Mouse (Mus musculus): ENCODE measurements around the gene Cyp4a30b. TPM values are rescaled to one million over a fixed set of nuclear protein-coding genes. Genes with fewer than 3 reads are reported as not detected.

The Cyp4a30b gene
- polyA plus RNA-seq, 1 experiment from 2014 or later = not detected

Other genes with a start within 250 kb of the Cyp4a30b start
- gene Cyp4a29, start 210.5 kb upstream of the Cyp4a30b start, polyA plus RNA-seq (2016; fragmentation: Nextera tagmentation; extraction: Ambion mirVana) = not detected in 2 replicates
- gene Cyp4a12a, start 153.6 kb upstream of the Cyp4a30b start, polyA plus RNA-seq (2016; fragmentation: Nextera tagmentation; extraction: Ambion mirVana) = not detected in 2 replicates
- not detected in 2 replicates for gene Cyp4a12b, start 41.0 kb upstream of the Cyp4a30b start, polyA plus RNA-seq (2016; fragmentation: Nextera tagmentation; extraction: Ambion mirVana)
- not detected in 2 replicates for gene Cyp4a14, start 43.5 kb downstream of the Cyp4a30b start, polyA plus RNA-seq (2016; fragmentation: Nextera tagmentation; extraction: Ambion mirVana)
- not detected in 2 replicates for gene Cyp4a10, start 65.7 kb downstream of the Cyp4a30b start, polyA plus RNA-seq (2016; fragmentation: Nextera tagmentation; extraction: Ambion mirVana)
- gene Cyp4a31, start 111.0 kb downstream of the Cyp4a30b start, polyA plus RNA-seq (2016; fragmentation: Nextera tagmentation; extraction: Ambion mirVana) = not detected in 2 replicates
- not detected in 2 replicates for gene Cyp4a32, start 148.4 kb downstream of the Cyp4a30b start, polyA plus RNA-seq (2016; fragmentation: Nextera tagmentation; extraction: Ambion mirVana)
- 0.18 TPM in 1 of 2 replicates, not detected in the other for gene Cyp4b1, start 195.1 kb downstream of the Cyp4a30b start, polyA plus RNA-seq (2016; fragmentation: Nextera tagmentation; extraction: Ambion mirVana)